Mouse (Mus musculus): ENCODE data around the gene Tiam2.

Tiam2 gene

GRCm38 (mm10) chr17:3397836-3398235 lies 71.5 kb downstream of the Tiam2 start:
- no peak for DNase-seq

- no peak for DNase-seq
Measured at GRCm38 (mm10) chr17:3405350-3406073, 79.1 kb downstream of the Tiam2 start.

GRCm38 (mm10) chr17:3407051-3407450 lies 80.7 kb downstream of the Tiam2 start:
- no peak for DNase-seq

GRCm38 (mm10) chr17:3410307-3410706 lies 83.9 kb downstream of the Tiam2 start:
- no peak for DNase-seq

GRCm38 (mm10) chr17:3412771-3413170 lies 86.4 kb downstream of the Tiam2 start:
- no peak for DNase-seq

- DNase-seq = peak; percentile 80
Measured at GRCm38 (mm10) chr17:3415580-3415979, 89.2 kb downstream of the Tiam2 start.

GRCm38 (mm10) chr17:3416401-3416800 lies 90.0 kb downstream of the Tiam2 start:
- no peak for DNase-seq

- no peak for DNase-seq
Measured at GRCm38 (mm10) chr17:3419368-3419928, 93.1 kb downstream of the Tiam2 start.

- DNase-seq = no peak
Measured at GRCm38 (mm10) chr17:3420148-3420547, 93.8 kb downstream of the Tiam2 start.

- DNase-seq = no peak
Measured at GRCm38 (mm10) chr17:3423416-3423815, 97.0 kb downstream of the Tiam2 start.

GRCm38 (mm10) chr17:3428659-3429058 lies 102.3 kb downstream of the Tiam2 start:
- no peak for DNase-seq

- DNase-seq = no peak
Measured at GRCm38 (mm10) chr17:3432590-3433498, 106.5 kb downstream of the Tiam2 start.

GRCm38 (mm10) chr17:3433521-3434271 lies 107.3 kb downstream of the Tiam2 start:
- no peak for DNase-seq

- no peak for DNase-seq
Measured at GRCm38 (mm10) chr17:3435299-3435698, 108.9 kb downstream of the Tiam2 start.

GRCm38 (mm10) chr17:3436841-3437515 lies 110.6 kb downstream of the Tiam2 start:
- no peak for DNase-seq

- DNase-seq = no peak
Measured at GRCm38 (mm10) chr17:3442526-3443401, 116.4 kb downstream of the Tiam2 start.

GRCm38 (mm10) chr17:3446191-3446950 lies 120.0 kb downstream of the Tiam2 start:
- DNase-seq = peak; percentile 48

GRCm38 (mm10) chr17:3448725-3449124 lies 122.4 kb downstream of the Tiam2 start:
- peak; percentile 58 for DNase-seq

GRCm38 (mm10) chr17:3451077-3451476 lies 124.7 kb downstream of the Tiam2 start:
- peak; percentile 24 for DNase-seq

- no peak for DNase-seq
Measured at GRCm38 (mm10) chr17:3452571-3453311, 126.4 kb downstream of the Tiam2 start.
